Mouse (Mus musculus) right cerebral cortex, postnatal 25 days (tissue): ENCODE data around the gene Gstt3.
"Not testable (repeated sequence)": the region's sequence is repeated elsewhere in the genome, so short reads cannot be mapped to it uniquely, and the experiment has no call there.

Experiments used
- DNase-seq: peaks from one replicate; pipeline ENCODE4 v3.0.0; 2022

Gene Gstt3

GRCm38 (mm10) chr10:75779206-75780174 lies 1.7 kb downstream of the Gstt3 start:
- no peak for DNase-seq

DNA sequence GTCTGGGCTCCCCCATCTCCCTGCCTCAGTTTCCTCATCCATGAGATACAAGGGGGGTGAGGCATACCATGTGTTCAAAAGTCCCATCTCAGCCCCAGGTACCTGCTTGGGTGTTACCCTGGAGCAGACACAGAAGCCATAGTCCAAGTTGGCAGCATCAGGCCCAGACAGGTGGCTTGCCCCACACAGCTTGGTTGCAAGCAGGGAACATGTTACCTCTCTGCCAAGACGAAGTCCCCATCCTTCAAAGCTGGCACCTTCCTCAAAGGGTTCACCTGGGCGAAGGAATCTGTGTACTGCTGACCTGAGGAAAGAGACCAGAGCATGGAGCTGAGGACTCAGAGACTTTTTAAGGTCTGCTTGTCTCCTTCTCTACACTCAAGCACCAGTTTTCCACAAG lies 3.3 kb downstream of the Gstt3 start:
- no peak for DNase-seq

DNA sequence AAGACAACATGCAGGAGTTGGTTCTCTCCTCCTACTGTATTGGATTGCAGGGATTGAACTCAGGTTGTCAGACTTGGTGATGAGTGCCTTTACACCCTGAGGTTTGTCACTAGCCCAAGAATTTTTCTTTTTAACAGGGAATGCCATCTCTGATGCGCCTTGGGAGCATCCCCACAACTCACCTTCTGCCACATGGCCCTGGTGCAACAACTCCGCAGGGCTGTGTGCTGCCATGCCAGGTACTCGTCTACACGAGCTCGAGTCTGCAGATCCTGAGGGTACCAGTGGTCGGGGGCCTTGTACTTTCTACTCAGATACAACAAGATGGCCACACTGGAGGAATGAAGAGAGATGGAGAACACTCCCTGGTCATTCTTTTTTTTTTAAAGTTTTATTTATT lies 4.7 kb downstream of the Gstt3 start:
- no peak for DNase-seq

- DNase-seq: no peak
Measured at GRCm38 (mm10) chr10:75774587-75774986, 6.6 kb downstream of the Gstt3 start.

DNA sequence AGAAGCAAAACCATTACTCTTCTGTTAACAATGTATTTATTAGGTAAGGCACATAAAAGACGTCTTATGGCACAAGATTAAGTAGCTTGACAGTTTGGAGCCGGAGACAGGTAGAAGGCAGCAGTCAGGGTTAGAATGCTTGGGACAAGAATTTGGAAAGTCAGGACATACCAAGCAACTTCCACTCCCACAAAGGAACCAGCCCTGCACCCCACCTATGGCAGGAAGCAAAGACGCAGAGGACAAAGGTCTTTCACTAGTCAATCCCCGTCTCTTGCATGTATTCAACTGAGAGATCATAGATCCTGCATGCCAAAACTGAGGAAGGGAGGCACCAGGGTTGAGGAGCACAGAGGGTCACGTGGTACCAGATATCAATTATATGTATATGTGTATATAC lies 7.1 kb downstream of the Gstt3 start:
- no peak for DNase-seq

- DNase-seq: peak; percentile 83
Measured at GRCm38 (mm10) chr10:75772795-75773664, 8.2 kb downstream of the Gstt3 start, which contains the start of gene Ddt. Gene Ddt, minus strand, starts transcription at chr10:75773414.

DNA sequence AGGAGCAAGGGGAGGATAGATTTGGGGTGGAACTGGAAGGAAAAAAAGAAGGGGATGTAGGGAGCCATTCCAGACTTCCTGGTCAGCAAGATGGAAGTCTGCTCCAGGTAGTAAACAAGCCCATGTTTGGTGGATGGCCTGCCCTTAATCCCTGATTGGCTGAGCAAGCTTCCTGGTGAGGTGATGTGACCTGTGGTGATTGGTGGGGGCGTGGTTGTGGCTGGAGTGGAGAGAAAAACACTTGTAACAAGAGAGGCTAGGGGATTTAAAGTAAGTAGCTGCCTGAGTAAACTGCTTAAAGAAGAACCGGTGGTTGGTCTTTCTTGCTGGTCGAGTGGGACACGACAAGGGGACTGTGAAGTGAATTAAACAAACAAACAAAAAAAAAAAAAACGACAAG lies 13.5 kb downstream of the Gstt3 start:
- not testable (repeated sequence) for DNase-seq

- DNase-seq: no peak
Measured at GRCm38 (mm10) chr10:75766856-75767255, 14.4 kb downstream of the Gstt3 start.

DNA sequence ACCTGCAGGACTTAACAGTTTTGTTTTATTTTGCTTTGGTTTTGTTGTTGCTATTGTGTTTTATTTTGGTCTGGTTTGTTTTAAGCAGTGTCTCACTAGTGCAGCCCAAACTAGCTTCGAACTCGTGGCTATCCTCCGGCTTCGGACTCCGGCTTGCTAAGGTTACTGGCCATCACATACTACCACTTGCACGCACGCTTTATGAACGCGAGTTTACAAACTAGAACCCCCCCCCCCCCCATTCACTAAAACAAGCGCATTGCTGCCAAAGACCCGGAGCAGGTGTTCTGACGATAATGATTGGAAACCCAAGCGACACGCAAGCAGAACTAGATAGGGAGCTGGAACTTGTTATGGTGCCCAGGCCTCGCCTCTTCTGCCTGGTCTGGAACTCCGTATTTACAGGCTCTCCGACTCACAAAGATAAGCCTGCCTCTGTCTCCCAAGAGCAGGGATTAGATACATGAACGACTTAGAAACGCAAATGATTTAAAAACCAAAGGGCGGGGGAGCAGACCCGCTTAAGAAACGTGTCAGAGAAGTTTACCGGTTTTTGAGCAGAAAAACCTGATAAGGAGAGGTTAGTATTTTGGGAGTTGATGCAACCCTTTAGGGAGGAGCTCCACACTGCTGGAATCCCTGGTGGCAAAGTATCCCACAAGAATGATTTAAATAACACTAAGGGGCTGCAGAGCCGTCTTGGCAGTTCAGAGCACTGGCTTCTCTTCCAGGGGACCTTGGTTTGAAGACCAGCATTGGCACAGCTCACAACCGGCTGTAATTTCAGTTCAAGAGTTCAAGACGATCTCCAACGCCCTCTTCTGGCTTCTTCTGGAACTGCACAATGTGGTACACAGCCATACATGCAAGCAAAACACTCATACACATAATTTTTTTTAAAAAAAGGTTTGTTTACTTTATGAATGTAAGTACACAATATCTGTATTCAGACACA lies 16.4 kb downstream of the Gstt3 start:
- no peak for DNase-seq

GRCm38 (mm10) chr10:75763682-75764518 lies 17.3 kb downstream of the Gstt3 start, which contains the start of gene Cabin1:
Gene Cabin1, minus strand, starts transcription at chr10:75764341.
- DNase-seq: peak; percentile 97

DNA sequence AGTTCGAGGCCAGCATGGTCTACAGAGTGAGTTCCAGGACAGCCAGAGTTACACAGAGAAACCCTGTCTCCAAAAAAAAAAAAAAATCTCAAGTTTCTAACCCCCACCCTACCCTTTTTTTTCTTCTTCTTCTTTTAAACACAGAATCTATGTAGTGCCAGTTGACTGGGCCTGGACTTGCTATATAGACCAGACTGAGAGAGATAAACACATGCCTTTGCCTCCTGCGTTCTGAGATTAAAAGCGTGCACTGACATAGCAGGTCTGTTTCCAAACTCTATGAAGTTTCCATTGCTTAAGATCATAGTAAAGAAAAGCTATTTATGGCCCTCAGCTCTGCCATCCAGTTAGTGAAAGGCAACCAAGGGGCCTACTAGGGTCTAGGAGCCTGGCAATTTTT lies 18.8 kb downstream of the Gstt3 start:
- DNase-seq: no peak

GRCm38 (mm10) chr10:75760311-75760710 lies 20.9 kb downstream of the Gstt3 start:
- DNase-seq: no peak

GRCm38 (mm10) chr10:75756719-75757118 lies 24.5 kb downstream of the Gstt3 start:
- DNase-seq: no peak

DNA sequence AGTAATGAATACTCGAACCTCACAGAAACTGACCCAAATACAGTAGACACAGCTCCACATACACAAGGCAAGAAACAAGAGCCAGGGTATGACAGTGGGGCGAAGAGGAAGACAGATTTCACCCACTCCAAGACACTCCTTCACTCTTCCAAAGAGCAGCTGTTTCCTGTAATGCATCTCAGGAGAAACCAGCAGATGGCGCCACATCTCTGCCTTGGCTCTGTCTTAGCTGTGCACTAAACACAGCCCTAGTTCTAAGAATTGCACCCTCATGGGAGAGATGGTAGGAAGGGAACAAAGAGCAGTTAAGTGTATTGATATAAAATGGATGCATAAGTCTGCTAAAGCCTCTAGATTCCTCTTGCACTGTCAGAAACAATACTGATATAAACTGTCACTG lies 37.2 kb downstream of the Gstt3 start:
- DNase-seq: peak; percentile 79

- DNase-seq: peak; percentile 76
Measured at GRCm38 (mm10) chr10:75743369-75743768, 37.8 kb downstream of the Gstt3 start.

GRCm38 (mm10) chr10:75740866-75741265 lies 40.3 kb downstream of the Gstt3 start:
- no peak for DNase-seq

DNA sequence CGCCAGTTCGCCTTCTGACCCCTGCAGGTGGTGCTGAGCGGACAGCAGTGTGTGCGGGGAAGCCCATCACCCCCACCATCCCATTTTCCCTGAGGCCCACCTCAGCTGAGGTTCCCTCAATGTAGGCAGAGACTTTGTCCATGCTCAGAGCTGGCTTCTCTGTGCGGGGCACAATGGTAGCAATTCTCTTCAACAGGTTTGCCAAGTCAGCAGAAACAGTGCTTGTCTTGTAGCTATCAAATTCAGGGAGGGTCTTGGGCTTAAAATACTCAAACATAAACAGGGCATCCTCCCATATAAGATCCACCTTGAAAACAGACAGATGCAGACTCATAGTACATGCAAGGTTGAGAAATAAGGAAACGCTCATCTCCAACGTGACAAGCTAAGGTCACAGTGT lies 55.8 kb downstream of the Gstt3 start:
- no peak for DNase-seq
